Mouse (Mus musculus) adrenal gland, postnatal 10 days (tissue): ENCODE results near the gene Bmi1. TPM values are rescaled to one million over a fixed set of nuclear protein-coding genes. Genes with fewer than 3 reads are reported as not detected.

Source experiments
- DNase-seq: peaks from one replicate; pipeline ENCODE4 v3.0.0; 2021; ENCODE audit warnings: mixed read lengths
- long read RNA-seq, 2 experiments: library from polyadenylated mRNA; stranded (forward); transcript quantifications; one replicate each; pipeline ENCODE4 v2.0.0; 2021
- total RNA-seq, 2 experiments: library from RNA; stranded (reverse); gene quantifications; 2 replicates each; pipeline ENCODE4 v1.2.3; 2021

The Bmi1 gene
- total RNA-seq, result 10 to 100 TPM; 38.9 to 48.8 TPM
- long read RNA-seq, experiment 1, transcript Bmi1-201 (10 exons, 3,594 nt), result major isoform, 27 of 34 reads
- long read RNA-seq, experiment 1, partial matches to known transcripts, result 5 of 34 reads
- long read RNA-seq, experiment 1, other reads (novel, unspliced or antisense), result 2 of 34 reads
- long read RNA-seq, experiment 2, transcript Bmi1-201 (10 exons, 3,594 nt), result major isoform, 19 of 21 reads
- long read RNA-seq, experiment 2, partial matches to known transcripts, result 2 of 21 reads
- long read RNA-seq, experiment 2, other reads (novel, unspliced or antisense), result 0 of 21 reads

- peak; percentile 79 for DNase-seq
Measured at GRCm38 (mm10) chr2:18676936-18677491, at the start of gene Bmi1. Gene Bmi1, plus strand, starts transcription at chr2:18677018.

GRCm38 (mm10) chr2:18630547-18630946 is 46.3 kb upstream of the Bmi1 start:
- no peak for DNase-seq

- peak; percentile 47 for DNase-seq
Measured at GRCm38 (mm10) chr2:18635052-18635451, 41.8 kb upstream of the Bmi1 start.

GRCm38 (mm10) chr2:18648563-18648962 is 28.3 kb upstream of the Bmi1 start:
- DNase-seq, result no peak

- no peak for DNase-seq
Measured at GRCm38 (mm10) chr2:18654821-18655220, 22.0 kb upstream of the Bmi1 start.

- DNase-seq, result no peak
Measured at GRCm38 (mm10) chr2:18664003-18664402, 12.8 kb upstream of the Bmi1 start.

DNA sequence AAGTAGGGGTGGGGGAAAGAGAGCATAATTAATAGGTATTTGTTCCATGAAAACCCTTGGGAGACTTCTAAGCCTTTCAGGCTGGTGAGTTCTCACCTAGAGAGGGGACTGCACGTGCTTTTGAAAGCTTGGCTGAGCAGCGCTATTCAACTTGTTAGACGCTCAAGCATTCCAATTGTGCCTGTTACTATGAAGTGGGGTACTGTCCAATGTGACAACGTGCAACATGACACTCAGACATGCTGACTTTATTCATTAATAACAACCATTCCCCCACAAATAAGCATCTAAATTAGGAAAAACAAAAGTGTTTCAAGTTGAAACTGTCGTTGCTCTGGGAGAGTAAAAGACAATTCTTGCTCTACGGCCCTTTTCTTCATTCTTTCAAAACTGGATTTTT is 5.8 kb upstream of the Bmi1 start:
- no peak for DNase-seq

DNA sequence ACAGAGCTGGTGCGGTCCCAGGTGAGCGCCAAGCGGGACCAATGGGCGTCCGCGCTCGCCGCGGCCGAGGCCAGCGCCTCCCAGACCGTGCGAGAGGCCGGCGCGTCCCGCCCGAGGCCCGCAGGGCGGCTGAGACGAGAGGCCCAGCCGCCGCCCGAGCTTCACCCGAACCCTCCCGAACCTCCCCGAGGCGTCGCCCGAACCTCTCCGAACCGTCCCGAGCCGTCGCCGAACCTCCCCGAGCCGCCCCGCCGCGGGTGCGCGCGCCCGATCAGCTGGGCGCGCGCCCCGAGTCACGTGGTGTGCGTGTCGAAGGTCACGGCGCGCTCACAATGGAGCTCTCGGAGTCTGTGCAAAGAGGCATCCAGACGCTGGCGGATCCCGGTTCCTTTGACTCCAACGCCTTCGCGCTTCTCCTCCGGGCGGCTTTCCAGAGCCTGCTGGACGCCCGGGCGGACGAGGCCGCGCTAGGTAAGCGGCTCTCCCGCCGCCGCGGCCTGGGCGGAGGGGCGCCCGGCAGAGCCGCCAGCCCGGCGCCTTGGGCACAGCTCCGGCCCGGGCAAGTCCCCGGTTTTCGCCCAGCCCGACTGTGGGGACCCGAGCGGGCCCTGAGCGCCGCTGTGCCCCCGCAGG is 4.6 kb upstream of the Bmi1 start, which contains the start of gene Commd3:
Gene Commd3 (plus strand): TSS at position 252 of the 633 bp plus-strand sequence.
- DNase-seq, result peak; percentile 98

GRCm38 (mm10) chr2:18672766-18673164 is 4.1 kb upstream of the Bmi1 start:
- peak; percentile 47 for DNase-seq

- DNase-seq, result no peak
Measured at GRCm38 (mm10) chr2:18673766-18674165, 3.1 kb upstream of the Bmi1 start.

- DNase-seq, result no peak
Measured at GRCm38 (mm10) chr2:18674193-18674902, 2.5 kb upstream of the Bmi1 start.

- no peak for DNase-seq
Measured at GRCm38 (mm10) chr2:18675681-18676456, 949 bp upstream of the Bmi1 start.

DNA sequence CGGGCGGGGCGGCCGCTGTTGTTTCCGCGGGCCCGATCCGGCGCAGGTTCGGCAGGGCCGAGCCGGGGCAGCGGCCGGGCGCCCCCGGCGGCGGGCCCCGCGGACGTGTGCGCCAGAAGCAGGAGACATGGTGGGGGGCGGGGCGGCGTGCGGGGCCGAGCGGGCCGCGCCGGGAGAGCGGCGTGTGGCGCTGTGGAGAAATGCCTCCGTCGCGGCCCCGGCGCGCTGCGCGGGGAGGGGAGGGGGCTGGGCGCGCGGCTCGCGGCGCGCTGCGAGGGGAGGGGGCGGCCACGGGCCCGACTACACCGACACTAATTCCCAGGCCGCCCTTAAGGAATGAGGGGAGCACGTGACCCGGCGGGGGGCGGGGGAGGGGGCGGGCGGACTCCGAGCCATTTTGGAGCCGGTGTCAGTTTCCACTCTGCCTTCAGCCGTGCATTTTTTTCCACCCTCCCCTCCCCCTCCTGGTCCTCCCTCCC is 322 bp upstream of the Bmi1 start:
- DNase-seq, result peak; percentile 88

DNA sequence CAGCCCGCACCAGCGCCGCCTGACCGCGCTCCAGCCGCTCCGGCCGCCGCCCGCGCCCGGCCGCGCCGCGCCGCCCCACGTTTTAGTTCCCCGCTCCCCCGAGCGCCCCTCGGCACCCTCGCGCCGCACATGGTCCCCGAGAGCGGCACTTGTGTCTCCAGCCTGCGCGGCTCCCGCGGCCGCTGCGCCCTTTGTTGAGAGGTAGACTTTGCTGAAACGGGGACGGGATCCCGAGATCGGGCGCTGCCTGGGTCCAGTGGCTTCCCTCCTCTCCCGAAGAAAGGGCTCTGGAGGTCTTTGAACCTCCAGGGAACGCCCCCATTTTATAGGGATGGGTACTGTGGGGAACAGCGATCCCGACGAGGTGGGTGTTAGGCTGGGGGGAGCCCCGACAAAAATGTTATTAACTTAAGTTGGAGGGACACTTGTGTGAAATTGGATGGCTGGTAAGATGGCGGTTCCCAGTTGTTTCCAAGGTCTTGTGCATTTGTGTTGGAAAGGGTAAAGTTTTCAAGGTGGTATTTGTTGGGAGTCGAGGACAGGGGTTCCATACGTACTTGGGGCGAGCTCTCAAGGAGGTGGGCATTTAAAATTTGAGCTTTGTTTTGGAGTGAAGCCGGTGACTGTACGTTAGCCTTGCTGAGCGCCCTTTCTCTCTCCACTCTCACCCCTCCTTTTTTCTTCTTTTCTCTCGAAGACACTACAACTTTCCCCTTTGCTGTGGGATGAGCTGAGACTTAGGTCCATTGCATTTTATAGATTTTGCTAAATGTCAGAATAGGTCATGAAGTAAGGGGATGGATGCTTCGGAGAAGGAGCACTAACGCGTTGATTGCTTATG is 1.0 kb downstream of the Bmi1 start:
- peak; percentile 59 for DNase-seq

DNA sequence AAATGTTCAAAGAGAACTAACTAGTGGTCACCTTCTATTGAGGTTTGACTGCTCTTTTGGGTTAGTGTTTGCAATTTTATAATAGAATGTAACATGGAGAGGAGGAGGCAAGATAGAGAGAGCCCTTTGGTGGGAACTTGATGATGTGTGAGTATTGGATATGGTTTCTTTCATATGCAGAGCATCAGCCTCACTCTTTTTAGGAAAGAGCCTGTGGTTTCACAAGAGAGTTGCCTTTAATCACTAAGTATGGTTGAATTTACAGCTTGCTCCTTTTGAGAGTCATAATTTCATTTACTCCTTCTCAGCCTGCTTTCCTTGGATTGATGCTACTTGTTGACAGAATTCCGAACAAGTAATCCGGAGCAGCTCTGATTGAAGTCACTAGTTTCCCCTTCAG is 2.9 kb downstream of the Bmi1 start:
- DNase-seq, result no peak

- no peak for DNase-seq
Measured at GRCm38 (mm10) chr2:18680501-18680900, 3.7 kb downstream of the Bmi1 start.

DNA sequence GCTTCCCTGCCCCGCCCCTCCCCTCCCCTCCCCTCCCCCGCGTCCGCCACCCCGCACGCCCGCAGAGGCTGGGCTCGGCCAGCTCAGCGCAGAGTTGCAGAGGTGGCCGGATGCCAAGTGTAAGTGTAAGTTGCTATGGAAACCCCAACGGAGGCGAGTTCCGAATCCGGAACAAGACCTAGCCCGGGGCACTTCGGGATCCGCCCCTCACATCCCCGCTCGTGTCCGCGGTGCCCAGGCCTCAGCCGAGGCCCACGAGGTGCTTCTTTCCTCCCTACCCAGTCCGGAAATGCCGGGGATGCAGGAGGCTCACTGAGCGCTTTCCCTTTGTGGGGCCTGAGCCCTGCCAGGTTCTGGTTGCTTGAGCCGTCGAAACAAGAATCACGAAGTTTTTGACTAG is 4.1 kb downstream of the Bmi1 start:
- DNase-seq, result peak; percentile 65

DNA sequence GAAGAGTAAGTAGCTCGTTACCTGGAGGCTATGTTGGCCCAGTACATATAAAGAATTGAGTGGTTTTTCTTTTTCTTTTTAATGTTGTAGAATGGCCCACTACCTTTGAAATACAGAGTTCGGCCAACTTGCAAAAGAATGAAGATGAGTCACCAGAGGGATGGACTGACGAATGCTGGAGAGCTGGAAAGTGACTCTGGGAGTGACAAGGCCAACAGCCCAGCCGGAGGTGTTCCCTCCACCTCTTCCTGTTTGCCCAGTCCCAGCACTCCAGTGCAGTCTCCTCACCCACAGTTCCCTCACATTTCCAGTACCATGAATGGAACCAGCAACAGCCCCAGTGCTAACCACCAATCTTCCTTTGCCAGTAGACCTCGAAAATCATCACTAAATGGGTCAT is 7.2 kb downstream of the Bmi1 start:
- DNase-seq, result no peak

GRCm38 (mm10) chr2:18686386-18686785 is 9.6 kb downstream of the Bmi1 start:
- DNase-seq, result no peak

- DNase-seq, result no peak
Measured at GRCm38 (mm10) chr2:18686826-18687519, 10.2 kb downstream of the Bmi1 start.
